Mouse (Mus musculus): ENCODE measurements around the gene Timd2. TPM values are rescaled to one million over a fixed set of nuclear protein-coding genes. Genes with fewer than 3 reads are reported as not detected.
"Not testable (repeated sequence)": the region's sequence is repeated elsewhere in the genome, so short reads cannot be mapped to it uniquely, and the experiment has no call there.

The Timd2 gene
- total RNA-seq (2015), result not detected in 2 replicates
- not detected in 2 replicates for total RNA-seq (2017)

DNA sequence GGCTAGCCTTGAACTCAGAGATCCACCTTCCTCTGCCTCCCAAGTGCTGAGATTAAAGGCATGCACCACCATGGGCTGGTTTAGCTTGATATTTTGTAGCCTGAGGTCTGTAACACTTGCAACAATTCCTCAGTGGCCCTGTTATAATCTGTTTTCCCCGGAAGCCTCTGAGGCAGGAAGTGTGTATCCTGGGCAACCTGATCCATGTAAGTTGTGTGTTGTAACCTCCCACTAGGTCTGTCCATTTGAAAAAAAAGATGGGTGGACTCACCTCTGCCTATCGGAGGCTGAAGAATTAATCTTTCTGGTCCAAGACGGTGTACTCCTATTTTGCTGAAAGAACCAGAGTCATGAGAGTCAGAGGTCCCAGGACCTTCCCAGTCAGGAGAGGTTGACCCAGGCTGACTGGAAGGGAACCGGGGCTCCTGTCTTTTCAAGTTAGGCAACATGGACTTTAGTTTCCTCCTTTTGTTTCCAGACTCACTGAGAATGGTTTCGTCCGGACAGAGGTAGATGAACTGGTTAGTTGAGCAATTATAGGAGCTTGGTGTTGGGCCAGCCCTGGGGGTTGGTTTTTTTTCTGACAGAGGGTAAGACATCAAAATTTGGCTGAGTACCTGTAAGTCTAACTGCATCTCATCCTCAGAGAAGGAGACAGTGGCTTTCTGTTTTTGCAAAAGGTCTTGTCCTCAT is at the start of gene Timd2:
TSS of gene Timd2 (minus strand) at position 398 of the 693 bp plus-strand sequence.
- ATAC-seq (replicated peaks; ENCODE audit: poor library complexity), result no peak

GRCm38 (mm10) chr11:46755714-46756113 is 48.9 kb upstream of the Timd2 start:
- not testable (repeated sequence) for ATAC-seq (replicated peaks; ENCODE audit: poor library complexity)

- ATAC-seq (replicated peaks; ENCODE audit: poor library complexity), result no peak
Measured at GRCm38 (mm10) chr11:46754669-46755068, 47.8 kb upstream of the Timd2 start.

DNA sequence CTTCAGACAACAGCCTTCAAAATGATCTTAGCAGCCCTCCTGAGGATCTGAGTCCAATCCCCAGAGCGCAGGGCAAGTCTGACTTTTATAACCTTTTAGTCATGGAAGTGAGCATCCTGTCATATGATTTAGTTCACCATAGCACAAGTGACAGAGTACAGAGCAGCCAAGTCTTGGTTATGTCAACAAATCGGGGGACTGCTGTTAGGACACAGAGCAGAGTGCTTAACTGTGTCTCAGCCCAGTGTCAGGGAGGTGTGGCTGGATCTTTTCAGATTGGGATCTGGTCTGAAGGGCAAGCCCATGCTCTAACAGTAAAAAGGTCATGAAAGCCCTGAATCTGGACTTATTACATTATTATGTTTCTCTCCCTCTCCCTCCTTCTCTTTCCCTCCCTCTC is 46.8 kb upstream of the Timd2 start:
- no peak for ATAC-seq (replicated peaks; ENCODE audit: poor library complexity)

- ATAC-seq (replicated peaks; ENCODE audit: poor library complexity), result no peak
Measured at GRCm38 (mm10) chr11:46747996-46748395, 41.1 kb upstream of the Timd2 start.

DNA sequence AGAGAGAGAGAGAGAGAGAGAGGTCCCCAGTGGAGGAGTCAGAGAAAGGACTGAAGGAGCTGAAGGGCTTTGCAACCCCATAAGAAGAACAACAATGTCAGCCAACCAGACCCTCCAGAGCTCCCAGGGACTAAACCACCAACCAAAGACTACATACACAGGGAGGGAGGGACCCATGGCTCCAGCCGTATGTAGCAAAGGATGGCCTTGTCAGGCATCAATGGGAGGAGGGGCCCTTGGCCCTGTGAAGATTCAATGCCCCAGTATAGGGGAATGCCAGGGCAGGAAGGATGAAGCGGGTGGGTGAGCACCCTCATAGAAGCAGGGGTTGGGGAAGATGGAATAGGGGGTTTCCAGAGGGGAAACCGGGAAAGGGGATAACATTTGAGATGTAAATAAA is 34.9 kb upstream of the Timd2 start:
- no peak for ATAC-seq (replicated peaks; ENCODE audit: poor library complexity)

DNA sequence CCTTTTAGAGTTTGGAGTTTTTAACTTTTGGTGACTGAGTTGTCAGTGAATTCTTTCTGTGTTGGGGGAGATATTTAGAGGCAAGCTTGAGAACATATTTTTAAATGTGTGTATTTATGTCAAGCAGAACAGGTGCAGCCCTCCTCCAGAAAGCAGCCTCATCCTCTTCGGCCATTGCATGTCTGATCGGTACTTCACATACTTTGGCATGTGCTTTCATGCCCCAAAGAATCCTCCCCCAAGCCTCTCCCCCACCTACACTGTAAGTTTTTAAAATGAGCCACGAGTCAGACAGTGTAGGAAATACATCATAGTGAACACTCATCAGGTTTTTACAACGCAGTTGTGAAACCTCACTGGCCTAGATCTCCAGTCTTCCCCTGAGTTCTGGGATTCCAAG is 34.0 kb upstream of the Timd2 start:
- ATAC-seq (replicated peaks; ENCODE audit: poor library complexity), result no peak

DNA sequence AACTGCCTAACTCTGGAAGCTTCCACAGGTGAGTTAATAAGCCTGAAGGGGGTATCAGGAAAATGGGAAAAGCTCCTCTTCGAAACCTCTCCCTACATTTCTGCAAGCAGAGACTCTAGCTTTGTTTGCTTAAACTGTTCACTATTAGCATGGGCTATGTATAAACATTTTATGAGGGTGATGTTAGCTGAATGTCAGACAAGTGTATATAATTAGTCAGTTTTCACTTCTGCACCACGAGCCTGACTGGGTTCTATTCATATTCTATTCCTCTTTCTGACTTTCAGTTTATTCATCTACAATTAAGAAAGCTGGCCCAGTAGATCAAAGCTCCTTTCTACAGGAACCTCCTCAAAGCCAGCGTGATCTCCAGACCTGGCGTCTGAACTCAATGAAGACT is 32.6 kb upstream of the Timd2 start:
- ATAC-seq (replicated peaks; ENCODE audit: poor library complexity), result no peak

DNA sequence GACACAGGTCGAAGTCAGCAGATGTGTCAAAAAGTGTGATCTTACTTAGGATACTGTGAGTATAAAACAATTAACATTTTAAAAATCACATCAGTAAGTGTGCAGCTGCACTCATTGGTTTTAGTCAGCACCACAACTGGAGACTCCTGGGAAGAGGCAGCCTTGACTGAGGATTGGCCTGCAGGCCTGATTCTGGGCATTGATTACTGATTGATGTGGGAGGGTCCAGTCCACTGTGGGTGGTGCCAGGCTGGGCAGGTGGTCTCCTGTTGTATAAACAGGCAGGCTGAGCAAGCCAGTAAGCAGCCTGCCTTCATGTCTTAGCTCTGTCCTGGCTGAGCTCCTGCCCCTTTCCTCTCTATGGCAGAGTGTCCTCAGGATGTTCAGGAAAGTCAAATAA is 28.2 kb upstream of the Timd2 start, which contains the start of gene Havcr1:
TSS of gene Havcr1 (plus strand) at position 5 of the 400 bp plus-strand sequence.
- ATAC-seq (replicated peaks; ENCODE audit: poor library complexity), result not testable (repeated sequence)

GRCm38 (mm10) chr11:46734617-46735016 is 27.8 kb upstream of the Timd2 start:
- ATAC-seq (replicated peaks; ENCODE audit: poor library complexity), result no peak

- peak; percentile 96 for ATAC-seq (replicated peaks; ENCODE audit: poor library complexity)
Measured at GRCm38 (mm10) chr11:46733242-46733789, 26.5 kb upstream of the Timd2 start.

DNA sequence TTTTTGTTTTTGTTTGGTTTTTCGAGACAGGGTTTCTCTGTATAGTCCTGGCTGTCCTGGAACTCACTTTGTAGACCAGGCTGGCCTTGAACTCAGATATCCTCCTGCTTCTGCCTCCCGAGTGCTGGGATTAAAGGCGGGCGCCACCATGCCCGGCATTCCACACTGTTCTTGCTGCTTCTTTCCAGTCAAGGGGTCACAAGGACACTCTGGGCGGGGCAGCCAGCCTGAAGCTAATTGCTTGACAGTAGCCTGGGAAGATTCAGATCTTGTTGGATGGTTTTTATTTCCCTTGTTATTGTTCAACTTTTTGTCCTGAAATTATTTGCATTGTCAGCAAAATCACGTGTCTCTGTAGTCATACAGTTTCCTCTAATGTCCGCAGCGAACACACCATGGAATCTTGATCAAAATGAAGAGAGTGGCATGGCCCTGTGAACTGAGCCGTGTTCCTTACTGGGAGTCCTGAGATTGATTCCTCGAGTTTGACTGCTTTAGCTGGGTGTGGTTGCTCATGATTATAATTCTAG is 24.7 kb upstream of the Timd2 start:
- no peak for ATAC-seq (replicated peaks; ENCODE audit: poor library complexity)

- peak; percentile 31; the same call in 1 of the 2 replicates for ATAC-seq (replicated peaks; ENCODE audit: poor library complexity)
Measured at GRCm38 (mm10) chr11:46698830-46699229, 8.0 kb downstream of the Timd2 start.

GRCm38 (mm10) chr11:46698278-46698655 is 8.6 kb downstream of the Timd2 start:
- no peak for ATAC-seq (replicated peaks; ENCODE audit: poor library complexity)

DNA sequence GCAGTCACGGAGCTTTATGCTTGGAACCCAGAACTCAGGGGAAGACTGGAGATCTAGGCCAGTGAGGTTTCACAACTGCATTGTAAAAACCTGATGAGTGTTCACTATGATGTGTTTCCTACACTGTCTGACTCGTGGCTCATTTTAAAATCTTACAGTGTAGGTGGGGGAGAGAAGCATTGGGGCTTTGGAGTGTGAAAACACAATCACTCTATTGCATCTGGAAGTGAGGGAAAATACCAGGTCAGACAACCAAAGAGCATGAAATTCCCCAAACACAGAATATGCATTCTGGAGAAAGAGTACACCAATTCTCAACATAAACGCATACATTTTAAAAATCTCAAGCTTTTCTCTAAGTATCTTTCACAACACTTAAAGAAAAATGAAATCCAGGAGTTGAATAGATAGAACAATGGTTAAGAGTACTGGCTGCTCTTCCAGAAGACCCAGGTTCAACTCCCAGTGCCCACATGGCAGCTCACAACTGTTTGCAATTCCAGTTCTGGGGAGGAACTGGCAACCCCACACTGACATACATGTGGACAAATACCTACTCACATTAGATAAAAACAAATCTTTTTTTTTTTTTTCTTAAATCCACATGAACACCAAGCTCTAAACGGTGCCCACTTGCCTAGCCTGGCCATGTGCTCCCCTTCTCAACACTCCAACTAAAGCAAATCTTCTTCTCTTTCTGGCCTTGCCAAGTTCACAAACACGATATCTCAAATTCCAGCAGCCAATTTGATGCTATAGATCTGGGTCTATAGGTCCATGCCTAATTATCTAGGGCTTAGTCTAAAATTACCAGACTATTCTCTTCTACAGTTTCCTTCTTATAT is 9.2 kb downstream of the Timd2 start:
- no peak for ATAC-seq (replicated peaks; ENCODE audit: poor library complexity)

DNA sequence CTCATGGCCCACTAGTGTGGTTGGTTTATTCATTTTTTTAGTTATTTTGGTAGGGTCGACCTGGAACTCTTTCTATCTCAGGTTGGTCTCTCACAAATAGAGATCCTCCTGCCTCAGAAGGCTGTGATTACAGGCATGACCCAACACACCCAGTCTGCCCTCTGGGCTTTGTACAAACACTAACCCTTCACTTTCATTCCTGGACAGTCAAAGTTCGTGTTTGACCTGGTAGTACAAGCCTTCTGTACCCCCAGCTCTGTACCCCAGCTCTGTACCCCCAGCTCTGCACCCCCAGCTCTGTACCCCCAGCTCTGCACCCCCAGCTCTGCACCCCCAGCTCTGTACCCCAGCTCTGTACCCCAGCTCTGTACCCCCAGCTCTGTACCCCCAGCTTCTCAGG is 11.0 kb downstream of the Timd2 start:
- not testable (repeated sequence) for ATAC-seq (replicated peaks; ENCODE audit: poor library complexity)

GRCm38 (mm10) chr11:46690136-46690535 is 16.7 kb downstream of the Timd2 start:
- no peak for ATAC-seq (replicated peaks; ENCODE audit: poor library complexity)

GRCm38 (mm10) chr11:46683723-46684122 is 23.1 kb downstream of the Timd2 start:
- ATAC-seq (replicated peaks; ENCODE audit: poor library complexity), result no peak

DNA sequence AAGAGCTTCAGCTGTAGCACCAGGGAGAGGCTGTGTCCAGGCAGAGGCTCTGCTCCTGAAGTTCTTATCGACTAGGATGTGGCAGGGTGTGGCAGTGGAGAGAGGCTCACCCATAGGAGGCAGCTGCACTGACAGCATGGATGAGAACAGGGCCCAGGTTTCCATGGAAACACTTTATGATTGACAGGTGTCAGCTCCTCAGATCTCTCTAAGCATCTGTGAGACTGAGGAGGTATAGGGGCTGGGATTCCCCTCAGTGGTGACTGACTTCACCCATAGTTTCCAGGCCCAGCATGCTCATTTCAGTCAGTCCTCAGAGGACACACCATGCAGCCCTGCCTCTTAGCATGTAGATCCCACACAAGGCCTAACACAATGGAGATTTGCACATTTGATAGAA is 24.0 kb downstream of the Timd2 start:
- no peak for ATAC-seq (replicated peaks; ENCODE audit: poor library complexity)

GRCm38 (mm10) chr11:46667938-46668337 is 38.9 kb downstream of the Timd2 start:
- no peak for ATAC-seq (replicated peaks; ENCODE audit: poor library complexity)

DNA sequence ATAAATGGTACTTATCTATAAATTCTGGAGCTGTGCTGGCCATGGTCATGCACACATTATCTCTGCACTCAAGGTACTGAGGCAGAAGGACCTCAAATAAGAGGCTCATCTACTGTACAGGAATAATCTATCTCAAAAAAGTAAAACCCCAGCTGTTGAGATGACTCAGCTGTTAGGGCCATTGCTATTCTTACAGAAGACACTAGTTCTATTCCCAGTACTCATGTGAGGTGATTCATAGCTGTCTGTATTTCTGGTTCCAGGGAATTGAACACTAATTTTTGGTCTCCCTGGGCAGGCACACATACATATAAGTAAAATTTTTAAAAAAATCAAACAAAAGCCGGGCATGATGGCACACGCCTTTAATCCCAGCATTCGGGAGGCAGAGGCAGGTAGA is 39.8 kb downstream of the Timd2 start:
- ATAC-seq (replicated peaks; ENCODE audit: poor library complexity), result no peak

Data from megakaryocyte progenitor cell, adult 5-6 weeks (primary cell).